Mouse (Mus musculus) small intestine, adult 2 months (tissue): ENCODE results near the gene Klhl33. TPM values are rescaled to one million over a fixed set of nuclear protein-coding genes. Genes with fewer than 3 reads are reported as not detected.
"Not testable (repeated sequence)": the region's sequence is repeated elsewhere in the genome, so short reads cannot be mapped to it uniquely, and the experiment has no call there.

ENCODE experiments used
- H3K27ac ChIP-seq: fragments of 200-500 bp; 2 replicates; pipeline ENCODE4 v1.5.1; 2012; ENCODE audit warnings: low read depth, low read length, control low read depth, inconsistent platforms; ENCODE audit not compliant: insufficient read depth
- H3K27me3 ChIP-seq: fragments of 200-500 bp; 2 replicates; pipeline ENCODE4 v1.6.1; 2012; ENCODE audit warnings: mild to moderate bottlenecking, moderate library complexity, low read length, inconsistent platforms; ENCODE audit not compliant: control insufficient read depth, insufficient read depth
- H3K36me3 ChIP-seq: fragments of 200-500 bp; 2 replicates; pipeline ENCODE4 v1.6.1; 2012; ENCODE audit warnings: mild to moderate bottlenecking, low read length, control low read depth, inconsistent platforms; ENCODE audit not compliant: control insufficient read depth, insufficient read depth
- H3K4me1 ChIP-seq: fragments of 200-500 bp; 2 replicates; pipeline ENCODE4 v1.6.1; 2012; ENCODE audit warnings: low read length, inconsistent platforms, mixed read lengths; ENCODE audit not compliant: control insufficient read depth, insufficient read depth, insufficient read length
- H3K4me3 ChIP-seq: fragments of 200-500 bp; 2 replicates; pipeline ENCODE4 v1.5.1; 2012; ENCODE audit warnings: low read depth, mild to moderate bottlenecking, control low read depth, inconsistent platforms, low read length, moderate library complexity
- CTCF ChIP-seq: fragments of 200-500 bp; IDR thresholded peaks from 2 replicates; pipeline ENCODE4 v1.5.1; 2012; ENCODE audit warnings: low read depth, mild to moderate bottlenecking, control low read depth, inconsistent platforms, low read length, moderate library complexity, mixed read lengths; ENCODE audit not compliant: insufficient replicate concordance, insufficient read length; ENCODE audit errors: extremely low read depth
- POLR2A ChIP-seq: fragments of 200-500 bp; IDR thresholded peaks from 2 replicates; pipeline ENCODE4 v1.6.1; 2012; ENCODE audit warnings: low read depth, mild to moderate bottlenecking, control low read depth, inconsistent platforms, low read length, moderate library complexity
- WGBS: fragments of 180-500 bp; shearing (Covaris S2); methylation state at CpG from one replicate; pipeline ENCODE4 v1.1.7; 2018; 5-methylcytosine and 5-hydroxymethylcytosine counted together
- polyA plus RNA-seq: library from polyadenylated mRNA; depleted of rRNA; stranded (reverse); fragments of >200 nt; gene quantifications from 2 replicates; pipeline ENCODE4 v1.2.3, GENCODE M21; 2012

Klhl33 gene
- polyA plus RNA-seq, 1 experiment: 1.7 TPM

DNA sequence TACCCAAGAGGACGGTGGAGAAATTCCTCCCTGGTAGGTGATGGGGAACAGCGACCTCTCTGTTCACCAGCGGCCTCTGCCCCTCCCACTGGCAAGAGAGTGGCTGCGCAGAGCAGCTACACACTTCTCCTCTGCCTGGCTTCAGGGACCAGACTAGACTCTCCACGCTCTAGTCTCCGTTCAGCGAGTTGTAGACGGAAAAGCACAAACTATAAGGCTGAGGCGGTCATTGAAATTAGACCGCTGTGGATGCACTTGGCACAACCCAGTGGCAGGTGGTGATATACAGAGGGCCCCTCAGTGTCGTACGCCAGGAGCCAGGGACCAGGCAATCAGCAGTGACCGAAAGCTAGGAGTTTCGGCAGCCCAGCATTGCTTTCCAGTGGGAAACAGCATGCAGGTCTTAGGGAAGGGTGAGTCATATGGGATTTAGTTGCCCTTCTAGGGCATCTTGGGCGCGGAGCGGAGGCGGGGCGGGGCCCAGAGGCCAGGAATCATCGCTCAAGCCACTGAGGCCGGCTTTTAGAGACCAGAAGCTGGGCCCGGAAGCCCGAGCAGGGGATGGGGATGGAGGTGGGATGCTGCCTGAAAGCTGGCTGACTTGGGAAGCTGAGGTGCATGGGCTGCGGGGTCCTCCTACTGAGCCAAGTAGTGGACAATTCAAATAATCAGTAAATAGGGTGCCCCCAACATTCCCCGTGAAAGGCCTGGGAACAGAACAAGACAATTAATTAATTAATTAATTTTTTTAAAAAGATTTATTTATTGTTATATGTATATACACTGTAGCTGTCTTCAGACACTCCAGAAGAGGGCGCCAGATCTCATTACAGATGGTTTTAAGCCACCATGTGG is 6.9 kb upstream of the Klhl33 start:
- H3K4me1 ChIP-seq: peaks cover 2% of the 10 kb centered on the region; the same call in 1 of the 2 replicates
- WGBS: 9% methylated on average over 26 of the region's 26 CpGs
- no peaks in the 10 kb centered on the region for H3K36me3 ChIP-seq
- H3K27me3 ChIP-seq: no peaks in the 10 kb centered on the region
- peak overlapping the region; percentile 51 for H3K4me3 ChIP-seq
- TF ChIP-seq POLR2A (peak; percentile 11; the same call in 1 of the 2 replicates), CTCF (peak; percentile 58; the same call in 1 of the 2 replicates)
- H3K27ac ChIP-seq: peak overlapping the region; percentile 12

DNA sequence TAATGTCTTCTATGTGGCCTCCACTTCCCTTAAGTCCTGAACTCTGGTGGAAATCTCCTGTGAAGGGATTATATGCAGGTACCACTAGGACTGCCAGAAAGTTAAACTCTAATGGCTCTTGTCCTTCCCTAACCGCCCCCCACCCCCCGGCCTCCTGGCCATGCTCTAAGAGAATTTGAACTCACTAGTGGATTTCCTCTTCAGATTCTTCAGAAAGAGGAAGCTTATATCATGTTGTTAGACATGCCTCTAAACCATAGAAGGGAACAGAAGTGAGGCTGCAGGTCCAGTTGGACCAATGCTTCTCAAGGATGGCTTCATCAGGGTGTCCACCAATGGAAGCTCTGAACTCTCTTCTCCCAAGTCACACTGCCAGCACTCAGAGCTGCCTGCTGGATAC is 685 bp upstream of the Klhl33 start:
- not testable (repeated sequence) for H3K27me3 ChIP-seq, H3K27ac ChIP-seq, H3K4me1 ChIP-seq, H3K36me3 ChIP-seq, H3K4me3 ChIP-seq
- WGBS: 86% methylated on average over 2 of the region's 2 CpGs

DNA sequence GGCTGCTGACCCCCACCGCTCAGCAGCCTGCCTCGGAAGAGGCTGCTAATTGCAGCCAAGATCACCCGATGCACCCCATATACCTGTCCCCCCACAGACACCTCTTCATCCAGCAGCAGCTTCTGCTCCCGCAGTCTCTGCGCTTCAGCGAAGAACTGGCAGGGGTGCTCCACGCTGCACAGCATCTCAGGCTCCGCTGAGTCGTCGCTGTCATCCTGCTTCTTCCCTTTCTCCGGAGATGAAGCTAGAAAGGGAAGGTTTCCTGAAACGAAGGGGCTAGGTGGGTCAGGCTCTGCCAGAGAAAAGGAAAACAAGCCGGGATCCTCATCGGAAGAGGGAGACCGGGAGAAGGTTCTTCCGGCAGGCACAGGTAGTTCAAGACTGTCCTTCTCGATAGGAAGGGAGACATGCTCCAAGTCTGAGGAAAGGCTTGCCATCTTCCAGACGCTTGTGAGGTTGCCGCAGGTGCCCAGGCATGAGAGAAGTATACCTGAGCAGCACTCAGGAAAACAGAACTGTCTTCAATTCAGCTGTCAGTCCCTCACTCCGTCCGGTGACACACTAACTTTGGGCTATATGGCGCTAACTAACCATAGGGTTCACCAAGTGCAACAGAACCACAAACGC is 447 bp downstream of the Klhl33 start:
- Histone ChIP-seq H3K4me1 (peaks cover 17% of the 10 kb centered on the region), H3K4me3 (peak overlapping the region; percentile 57), H3K27me3 (no peaks in the 10 kb centered on the region), H3K36me3 (no peaks in the 10 kb centered on the region), H3K27ac (peak overlapping the region; percentile 65)
- TF ChIP-seq CTCF: no peak
- TF ChIP-seq POLR2A: no peak
- 35% methylated on average over 23 of the region's 23 CpGs for WGBS

DNA sequence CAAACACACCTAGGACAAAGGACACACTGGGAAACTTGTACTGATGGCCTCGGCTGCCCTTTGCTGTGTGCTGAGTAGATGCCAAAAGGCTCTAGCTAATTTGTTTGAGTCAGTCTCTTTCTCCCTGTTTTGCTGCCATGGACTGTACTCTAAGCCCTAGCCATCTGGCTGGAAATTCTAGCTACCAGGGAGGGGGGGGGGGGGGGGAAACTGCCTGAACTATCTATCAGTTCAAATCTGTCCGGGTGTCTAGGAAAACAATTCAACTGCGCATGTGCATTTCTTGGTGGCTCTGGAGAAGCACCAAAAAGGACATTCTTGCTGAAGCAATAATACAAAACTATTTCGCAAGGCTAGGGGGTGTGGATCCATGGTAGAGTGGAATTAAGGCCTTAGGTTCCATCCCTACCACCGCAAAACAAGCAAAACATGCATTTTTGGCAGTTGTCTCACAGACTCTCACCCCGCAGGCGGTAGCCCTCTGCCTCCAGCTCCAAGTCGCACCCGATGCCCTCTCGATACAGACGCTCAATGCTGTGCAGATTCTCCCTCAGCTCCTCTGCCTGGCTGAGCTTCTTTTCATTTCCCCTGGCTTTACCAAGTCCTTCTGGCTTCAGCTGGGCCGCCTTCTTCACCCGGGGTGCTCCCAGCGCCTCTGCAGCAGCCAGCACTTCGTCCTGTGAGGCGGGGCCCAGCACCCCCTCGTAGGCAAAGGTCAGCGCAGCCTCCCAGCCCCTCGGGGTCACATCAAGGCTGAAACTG is 1.1 kb downstream of the Klhl33 start:
- 10% methylated on average over 19 of the region's 19 CpGs for WGBS
- H3K36me3 ChIP-seq: no peaks in the 10 kb centered on the region
- TF ChIP-seq CTCF (no peak), POLR2A (no peak)
- H3K4me1 ChIP-seq: peaks cover 17% of the 10 kb centered on the region
- H3K27me3 ChIP-seq: no peaks in the 10 kb centered on the region
- H3K4me3 ChIP-seq: peak overlapping the region; percentile 57
- peak overlapping the region; percentile 65 for H3K27ac ChIP-seq

DNA sequence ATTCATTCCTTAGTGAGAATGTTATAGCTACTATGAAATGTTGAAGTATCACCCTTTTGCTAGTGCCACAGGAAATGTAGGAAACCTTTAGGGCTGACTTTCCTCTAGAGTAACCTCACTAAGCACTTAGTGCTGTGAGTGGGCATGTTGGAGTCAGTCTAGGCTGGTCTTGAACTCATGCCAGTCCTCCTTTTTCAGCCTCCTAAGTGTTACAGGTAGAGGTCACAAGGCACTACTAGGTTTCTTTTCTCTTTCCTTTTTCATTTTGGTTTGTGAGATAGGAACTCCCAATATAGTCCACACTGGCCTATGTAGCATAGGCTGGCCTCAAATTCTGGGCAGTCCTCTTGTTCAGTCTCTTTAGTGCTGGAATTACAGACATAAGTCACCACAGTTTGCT is 1.9 kb downstream of the Klhl33 start:
- no peaks in the 10 kb centered on the region for H3K36me3 ChIP-seq
- H3K27me3 ChIP-seq: no peaks in the 10 kb centered on the region
- H3K4me1 ChIP-seq: peaks cover 17% of the 10 kb centered on the region
- TF ChIP-seq CTCF (no peak), POLR2A (no peak)
- H3K4me3 ChIP-seq: no peak overlapping the region
- H3K27ac ChIP-seq: peak overlapping the region; percentile 23

DNA sequence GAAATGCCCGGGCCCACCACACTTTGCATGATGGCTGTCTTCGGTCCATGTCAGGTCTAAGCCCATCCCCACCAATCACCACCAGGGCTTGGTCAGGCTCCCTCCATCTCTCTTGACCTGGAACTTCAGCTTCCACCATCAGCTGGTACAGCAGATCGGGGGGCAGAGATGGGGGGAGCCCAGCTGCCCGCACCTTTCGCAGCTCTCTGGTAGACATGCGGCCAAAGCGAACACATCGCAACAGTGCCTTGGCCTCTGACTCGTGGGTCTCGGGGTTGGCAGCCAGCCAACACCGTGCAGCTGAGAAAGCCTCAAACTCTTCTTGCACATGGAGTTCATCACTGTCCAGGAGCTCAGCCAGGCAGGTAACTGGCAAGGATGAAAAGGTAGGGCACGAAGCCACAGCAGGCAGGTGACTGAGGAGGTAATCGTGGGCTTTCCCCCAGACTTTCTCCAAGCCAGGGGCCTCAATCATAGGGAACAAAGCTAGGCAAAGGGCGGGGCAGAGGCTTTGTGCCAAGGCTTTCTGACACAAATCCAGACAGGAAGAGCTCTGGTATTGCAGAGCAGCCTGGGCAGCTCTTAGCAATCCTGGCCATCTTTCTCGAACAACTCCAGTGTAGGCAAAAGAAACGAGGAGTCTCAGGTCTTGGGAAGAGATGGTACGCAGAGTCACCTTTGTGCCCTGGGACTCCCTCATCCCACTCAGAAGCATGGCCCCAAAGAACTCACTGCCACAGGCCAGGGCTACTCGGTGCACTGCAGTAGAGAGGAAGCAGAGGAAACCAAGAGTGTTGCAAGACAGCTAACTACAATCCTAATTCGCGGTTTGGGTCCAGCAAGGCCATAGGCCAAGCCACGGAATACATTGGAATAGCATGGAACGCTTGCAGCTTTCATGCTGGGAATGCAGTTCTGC is 4.5 kb downstream of the Klhl33 start:
- H3K27ac ChIP-seq: no peak overlapping the region
- 38% methylated on average over 22 of the region's 22 CpGs for WGBS
- H3K4me1 ChIP-seq: peaks cover 17% of the 10 kb centered on the region
- TF ChIP-seq CTCF: no peak
- TF ChIP-seq POLR2A: no peak
- 0 out of 2 replicates have a peak overlapping the region, but pooled peaks have one; percentile 18 for H3K4me3 ChIP-seq
- H3K36me3 ChIP-seq: no peaks in the 10 kb centered on the region
- H3K27me3 ChIP-seq: no peaks in the 10 kb centered on the region
